Mouse (Mus musculus) gastrocnemius, postnatal 4 days (tissue): ENCODE measurements around the gene Unk. TPM values are rescaled to one million over a fixed set of nuclear protein-coding genes. Genes with fewer than 3 reads are reported as not detected.
"Not testable (repeated sequence)": the region's sequence is repeated elsewhere in the genome, so short reads cannot be mapped to it uniquely, and the experiment has no call there.

Experiments
- DNase-seq, 2 experiments: peaks; one replicate each; pipeline ENCODE4 v3.0.0; 2021 to 2022; ENCODE audit warnings: low spot score in 2 of 2, mixed read lengths in 2 of 2
- total RNA-seq, 2 experiments: library from RNA; stranded (reverse); gene quantifications; 2 replicates each; pipeline ENCODE4 v1.2.3; 2021

Unk gene
- total RNA-seq, 2 experiments from 2014 or later: 25.9 to 26.0 TPM

- DNase-seq: no peak
These were observed 20.5 kb upstream of the Unk start for GRCm38 (mm10) chr11:116009661-116010060.

- no peak for DNase-seq
These were observed 20.0 kb upstream of the Unk start for GRCm38 (mm10) chr11:116010146-116010545.

- DNase-seq: no peak
These were observed 19.2 kb upstream of the Unk start for GRCm38 (mm10) chr11:116010948-116011347.

GRCm38 (mm10) chr11:116011529-116012261, 18.4 kb upstream of the Unk start:
- DNase-seq: no peak

GRCm38 (mm10) chr11:116012262-116012947, 17.7 kb upstream of the Unk start, which contains the start of gene Galk1:
Gene Galk1, minus strand, starts transcription at chr11:116012719.
- peak; percentile 87 to 92 for DNase-seq

- DNase-seq: no peak
These were observed 15.3 kb upstream of the Unk start for GRCm38 (mm10) chr11:116014821-116015220.

- DNase-seq: no peak
These were observed 12.0 kb upstream of the Unk start for GRCm38 (mm10) chr11:116018106-116018505.

GRCm38 (mm10) chr11:116018867-116019266, 11.3 kb upstream of the Unk start:
- DNase-seq: not testable (repeated sequence)

GRCm38 (mm10) chr11:116019360-116019791, 10.7 kb upstream of the Unk start:
- DNase-seq: no peak

GRCm38 (mm10) chr11:116019976-116020411, 10.1 kb upstream of the Unk start:
- no peak for DNase-seq

- no peak for DNase-seq
These were observed 9.6 kb upstream of the Unk start for GRCm38 (mm10) chr11:116020519-116020922.

GRCm38 (mm10) chr11:116021328-116022220, 8.5 kb upstream of the Unk start:
- DNase-seq: no peak

- DNase-seq: no peak
These were observed 7.8 kb upstream of the Unk start for GRCm38 (mm10) chr11:116022256-116022780.

GRCm38 (mm10) chr11:116023074-116023770, 6.9 kb upstream of the Unk start:
- not testable (repeated sequence) for DNase-seq

- peak in 1 of 2 experiments; percentile 77 for DNase-seq
These were observed 6.3 kb upstream of the Unk start for GRCm38 (mm10) chr11:116023771-116024355.

GRCm38 (mm10) chr11:116024356-116024808, 5.7 kb upstream of the Unk start:
- peak; percentile 91 to 92 for DNase-seq

- no peak for DNase-seq
These were observed 4.9 kb upstream of the Unk start for GRCm38 (mm10) chr11:116025056-116025845.

GRCm38 (mm10) chr11:116027756-116028155, 2.4 kb upstream of the Unk start, which contains the start of gene H3f3b:
Gene H3f3b, minus strand, starts transcription at chr11:116027962.
- no peak for DNase-seq
